Mouse (Mus musculus): Measurements from ENCODE around the gene Crygn. TPM values are rescaled to one million over a fixed set of nuclear protein-coding genes. Genes with fewer than 3 reads are reported as not detected.

Crygn gene
- total and polyA plus RNA-seq, 3 experiments: 2.0 TPM; not detected in 2

GRCm38 (mm10) chr5:24800416-24800815, 42.6 kb upstream of the Crygn start:
- DNase-seq (ENCODE audit: extremely low read depth): peak; percentile 45
- Histone ChIP-seq H3K4me1 (ENCODE audit: control insufficient read depth in 1 of 2, insufficient read depth in 2 of 2) (peaks cover 0 to 23% of the 10 kb centered on the region in 2 experiments; a peak in 2 of 4 replicates), H3K27me3 (replicated peaks) (no peaks in the 10 kb centered on the region), H3K4me3 (replicated peaks in 1 of 3; ENCODE audit: low read depth in 2 of 3, low read length in 2 of 3, poor library complexity in 1 of 3) (no peak overlapping the region), H3K79me2 (replicated peaks; ENCODE audit: control insufficient read depth, extremely low read depth, insufficient read depth, poor library complexity, severe bottlenecking) (no peaks in the 10 kb centered on the region), H3K9me3 (replicated peaks; ENCODE audit: low read length) (no peaks in the 10 kb centered on the region), H3K9ac (ENCODE audit: insufficient read depth, low read depth) (no peak overlapping the region), H3K36me3 (replicated peaks in 1 of 2; ENCODE audit: control insufficient read depth in 1 of 2, insufficient read depth in 1 of 2, low read length in 1 of 2) (peaks cover 24 to 43% of the 10 kb centered on the region in 2 experiments), H3K4me2 (ENCODE audit: insufficient read depth, low read depth, poor library complexity, severe bottlenecking) (no peak overlapping the region), H3K27ac (ENCODE audit: insufficient read depth, low read depth) (no peak overlapping the region)
- TF ChIP-seq MEF2A (IDR thresholded peaks at IDR 0.05; ENCODE audit: borderline replicate concordance, low read depth, low read length) (no peak), CTCF (conservative IDR thresholded peaks at IDR 0.05 in 1 of 2, IDR thresholded peaks at IDR 0.05 in 1 of 2; ENCODE audit: low read depth in 2 of 2, low read length in 2 of 2) (peak; percentile 8 to 72; a peak in 2 of 4 replicates), SMC3 (IDR thresholded peaks at IDR 0.05; ENCODE audit: low read depth, low read length) (peak; percentile 63), RAD21 (IDR thresholded peaks at IDR 0.05; ENCODE audit: low read depth, low read length) (peak; percentile 53)
- in situ Hi-C loops (cut with MboI; ENCODE audit: low pct_ligation_motif_present, low pct_unique_long_range_greater_than_20kb, low sequenced_read_pairs) (no loop called here), dilution Hi-C loops (cut with MboI; ENCODE audit: extremely low pct_ligation_motif_present, extremely low pct_unique_long_range_greater_than_20kb, low sequenced_read_pairs) (no loop called here)

- no peak for DNase-seq (ENCODE audit: extremely low read depth)
- dilution Hi-C loops (cut with MboI; ENCODE audit: extremely low pct_ligation_motif_present, extremely low pct_unique_long_range_greater_than_20kb, low sequenced_read_pairs): no loop called here
Measured at GRCm38 (mm10) chr5:24798639-24799038, 40.8 kb upstream of the Crygn start.

GRCm38 (mm10) chr5:24797858-24798257, 40.0 kb upstream of the Crygn start:
- dilution Hi-C loops (cut with MboI; ENCODE audit: extremely low pct_ligation_motif_present, extremely low pct_unique_long_range_greater_than_20kb, low sequenced_read_pairs): no loop called here

More at GRCm38 (mm10) chr5:24798639-24799038, 40.8 kb upstream of the Crygn start:
- H3K9me3 ChIP-seq (replicated peaks; ENCODE audit: low read length): no peaks in the 10 kb centered on the region
- no peak overlapping the region for H3K9ac ChIP-seq (ENCODE audit: insufficient read depth, low read depth)
- in situ Hi-C loops (cut with MboI; ENCODE audit: low pct_ligation_motif_present, low pct_unique_long_range_greater_than_20kb, low sequenced_read_pairs): no loop called here
- no peak overlapping the region for H3K4me2 ChIP-seq (ENCODE audit: insufficient read depth, low read depth, poor library complexity, severe bottlenecking)
- no peak overlapping the region for H3K27ac ChIP-seq (ENCODE audit: insufficient read depth, low read depth)
- H3K36me3 ChIP-seq (replicated peaks in 1 of 2; ENCODE audit: control insufficient read depth in 1 of 2, insufficient read depth in 1 of 2, low read length in 1 of 2): peaks cover 10 to 26% of the 10 kb centered on the region in 2 experiments
- H3K79me2 ChIP-seq (replicated peaks; ENCODE audit: control insufficient read depth, extremely low read depth, insufficient read depth, poor library complexity, severe bottlenecking): no peaks in the 10 kb centered on the region
- H3K4me1 ChIP-seq (ENCODE audit: control insufficient read depth in 1 of 2, insufficient read depth in 2 of 2): peaks cover 0 to 22% of the 10 kb centered on the region in 2 experiments; a peak in 2 of 4 replicates
- no peaks in the 10 kb centered on the region for H3K27me3 ChIP-seq (replicated peaks)
- TF ChIP-seq NELFE (IDR thresholded peaks at IDR 0.05; ENCODE audit: low read depth, low read length): no peak
- TF ChIP-seq POLR2A (IDR thresholded peaks at IDR 0.05; ENCODE audit: low read depth, low read length): no peak
- no peak for TF ChIP-seq SIN3A (IDR thresholded peaks at IDR 0.05; ENCODE audit: low read length)
- TF ChIP-seq ZC3H11A (IDR thresholded peaks at IDR 0.05; ENCODE audit: low read depth, low read length): no peak
- TF ChIP-seq RCOR1 (conservative IDR thresholded peaks at IDR 0.05; ENCODE audit: low read depth, low read length): no peak
- H3K4me3 ChIP-seq (replicated peaks in 1 of 3; ENCODE audit: low read depth in 2 of 3, low read length in 2 of 3, poor library complexity in 1 of 3): no peak overlapping the region

More at GRCm38 (mm10) chr5:24797858-24798257, 40.0 kb upstream of the Crygn start:
- no peaks in the 10 kb centered on the region for H3K27me3 ChIP-seq (replicated peaks)
- DNase-seq (ENCODE audit: extremely low read depth): no peak
- H3K9me3 ChIP-seq (replicated peaks; ENCODE audit: low read length): no peaks in the 10 kb centered on the region
- H3K36me3 ChIP-seq (replicated peaks in 1 of 2; ENCODE audit: control insufficient read depth in 1 of 2, insufficient read depth in 1 of 2, low read length in 1 of 2): peaks cover 7 to 19% of the 10 kb centered on the region in 2 experiments
- no peak overlapping the region for H3K9ac ChIP-seq (ENCODE audit: insufficient read depth, low read depth)
- no peak overlapping the region for H3K27ac ChIP-seq (ENCODE audit: insufficient read depth, low read depth)
- TF ChIP-seq TBP (conservative IDR thresholded peaks at IDR 0.05; ENCODE audit: low read depth, low read length): no peak
- TF ChIP-seq IRF4 (IDR thresholded peaks at IDR 0.05; ENCODE audit: low read depth, low read length): no peak
- no peak for TF ChIP-seq EP300 (IDR thresholded peaks at IDR 0.05; ENCODE audit: low read length)
- TF ChIP-seq ZMIZ1 (IDR thresholded peaks at IDR 0.05; ENCODE audit: low read depth, low read length): no peak
- TF ChIP-seq RCOR1 (conservative IDR thresholded peaks at IDR 0.05; ENCODE audit: low read depth, low read length): no peak
- TF ChIP-seq MAFK (IDR thresholded peaks at IDR 0.05; ENCODE audit: insufficient replicate concordance, low read length): no peak
- TF ChIP-seq ZNF384 (IDR thresholded peaks at IDR 0.05; ENCODE audit: low read depth, low read length): no peak
- no peak for TF ChIP-seq JUND (conservative IDR thresholded peaks at IDR 0.05; ENCODE audit: low read depth, low read length)
- no peak for TF ChIP-seq RAD21 (IDR thresholded peaks at IDR 0.05; ENCODE audit: low read depth, low read length)
- no peak for TF ChIP-seq USF1 (IDR thresholded peaks at IDR 0.05; ENCODE audit: low read depth, low read length)
- no peak for TF ChIP-seq MXI1 (IDR thresholded peaks at IDR 0.05; ENCODE audit: low read depth, low read length)
- TF ChIP-seq MAZ (IDR thresholded peaks at IDR 0.05; ENCODE audit: low read depth, low read length): no peak
- H3K4me2 ChIP-seq (ENCODE audit: insufficient read depth, low read depth, poor library complexity, severe bottlenecking): no peak overlapping the region
- in situ Hi-C loops (cut with MboI; ENCODE audit: low pct_ligation_motif_present, low pct_unique_long_range_greater_than_20kb, low sequenced_read_pairs): no loop called here
- H3K79me2 ChIP-seq (replicated peaks; ENCODE audit: control insufficient read depth, extremely low read depth, insufficient read depth, poor library complexity, severe bottlenecking): no peaks in the 10 kb centered on the region
- peaks cover 0 to 22% of the 10 kb centered on the region in 2 experiments; a peak in 2 of 4 replicates for H3K4me1 ChIP-seq (ENCODE audit: control insufficient read depth in 1 of 2, insufficient read depth in 2 of 2)
- no peak overlapping the region for H3K4me3 ChIP-seq (replicated peaks in 1 of 3; ENCODE audit: low read depth in 2 of 3, low read length in 2 of 3, poor library complexity in 1 of 3)
